Mouse (Mus musculus): ENCODE data around the gene Rngtt. TPM values are rescaled to one million over a fixed set of nuclear protein-coding genes. Genes with fewer than 3 reads are reported as not detected.

Gene Rngtt
- polyA plus RNA-seq, 1 experiment: 3.4 TPM

DNA sequence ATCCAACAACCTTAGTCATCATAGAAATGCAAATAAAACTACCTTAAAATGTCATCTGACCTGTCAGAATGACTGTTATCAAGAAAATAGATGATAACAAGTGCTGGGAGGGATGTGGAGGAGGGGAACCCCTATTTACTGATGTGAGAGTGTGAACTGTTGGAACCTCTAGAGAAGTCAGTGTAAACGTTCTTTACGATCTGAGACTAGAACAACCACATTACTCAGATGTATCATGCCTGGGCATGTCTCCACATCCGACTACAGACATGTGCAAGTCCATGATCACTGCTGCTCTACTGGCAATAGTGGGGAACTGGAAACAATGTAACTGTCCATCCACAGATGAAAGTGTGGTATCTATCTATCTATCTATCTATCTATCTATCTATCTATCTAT, 36.7 kb upstream of the Rngtt start:
- no peak overlapping the region for H3K4me3 ChIP-seq (ENCODE audit: insufficient read depth, low read depth, low read length)
- TF ChIP-seq POLR2A (IDR thresholded peaks at IDR 0.05; ENCODE audit: low read depth, low read length): no peak
- no peak for TF ChIP-seq CTCF (conservative IDR thresholded peaks at IDR 0.05; ENCODE audit: insufficient read depth, insufficient read length, low read depth, low read length)
- no peaks in the 10 kb centered on the region for H3K4me1 ChIP-seq (ENCODE audit: control insufficient read depth, insufficient read depth, low read length)
- H3K27ac ChIP-seq (ENCODE audit: insufficient read depth, low read depth, low read length): no peak overlapping the region
- no peak for DNase-seq
- no peaks in the 10 kb centered on the region for H3K36me3 ChIP-seq (ENCODE audit: control insufficient read depth, insufficient read depth, low read length)
- WGBS: 66% methylated on average over 3 of the region's 3 CpGs
- no peaks in the 10 kb centered on the region for H3K27me3 ChIP-seq (replicated peaks; ENCODE audit: control insufficient read depth, insufficient read depth, low read length)

DNA sequence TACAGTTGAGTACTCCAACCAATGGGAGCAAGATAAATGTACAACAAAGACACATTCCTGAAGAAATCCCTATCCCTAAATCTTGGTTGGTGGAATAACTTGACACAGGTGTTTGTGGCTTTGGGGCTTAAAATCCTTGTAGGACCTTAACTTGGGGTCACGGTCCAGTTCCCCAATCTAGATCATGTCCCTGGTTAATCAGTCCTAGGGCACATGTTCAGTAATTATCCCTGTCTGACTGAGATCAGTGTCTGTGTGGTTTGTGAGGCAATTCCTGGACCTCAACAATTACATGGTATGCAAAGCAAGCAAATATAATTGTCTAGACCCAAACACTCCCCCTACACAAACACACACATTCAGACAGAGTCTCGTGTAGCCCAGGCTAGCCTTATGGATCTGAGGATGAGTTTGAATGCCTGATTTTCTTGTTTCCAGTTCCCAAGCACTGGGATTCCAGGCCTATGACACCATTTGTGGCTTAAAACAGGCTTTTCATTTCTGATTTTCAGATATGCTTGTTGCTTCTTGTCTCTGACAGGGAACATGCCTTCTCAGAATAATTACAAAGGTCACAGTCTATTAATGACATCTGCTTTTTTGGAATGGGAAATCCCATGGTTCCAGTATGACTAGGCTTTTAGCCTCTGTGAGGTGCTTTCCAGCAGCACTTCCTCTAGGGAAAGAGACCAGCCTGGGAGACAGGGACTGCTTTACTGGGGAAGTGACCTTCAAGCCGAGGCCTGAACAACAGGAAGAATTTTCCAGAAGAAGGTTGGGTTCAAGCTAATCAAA, 28.0 kb upstream of the Rngtt start:
- DNase-seq: peak; percentile 72
- Histone ChIP-seq H3K27me3 (replicated peaks; ENCODE audit: control insufficient read depth, insufficient read depth, low read length) (no peaks in the 10 kb centered on the region), H3K36me3 (ENCODE audit: control insufficient read depth, insufficient read depth, low read length) (no peaks in the 10 kb centered on the region), H3K4me1 (ENCODE audit: control insufficient read depth, insufficient read depth, low read length) (peaks cover 5% of the 10 kb centered on the region), H3K4me3 (ENCODE audit: insufficient read depth, low read depth, low read length) (no peak overlapping the region), H3K27ac (ENCODE audit: insufficient read depth, low read depth, low read length) (peak overlapping the region; percentile 41; the same call in 1 of the 2 replicates)
- no peak for TF ChIP-seq CTCF (conservative IDR thresholded peaks at IDR 0.05; ENCODE audit: insufficient read depth, insufficient read length, low read depth, low read length)
- no peak for TF ChIP-seq POLR2A (IDR thresholded peaks at IDR 0.05; ENCODE audit: low read depth, low read length)
- WGBS: 39% methylated on average over 3 of the region's 3 CpGs

DNA sequence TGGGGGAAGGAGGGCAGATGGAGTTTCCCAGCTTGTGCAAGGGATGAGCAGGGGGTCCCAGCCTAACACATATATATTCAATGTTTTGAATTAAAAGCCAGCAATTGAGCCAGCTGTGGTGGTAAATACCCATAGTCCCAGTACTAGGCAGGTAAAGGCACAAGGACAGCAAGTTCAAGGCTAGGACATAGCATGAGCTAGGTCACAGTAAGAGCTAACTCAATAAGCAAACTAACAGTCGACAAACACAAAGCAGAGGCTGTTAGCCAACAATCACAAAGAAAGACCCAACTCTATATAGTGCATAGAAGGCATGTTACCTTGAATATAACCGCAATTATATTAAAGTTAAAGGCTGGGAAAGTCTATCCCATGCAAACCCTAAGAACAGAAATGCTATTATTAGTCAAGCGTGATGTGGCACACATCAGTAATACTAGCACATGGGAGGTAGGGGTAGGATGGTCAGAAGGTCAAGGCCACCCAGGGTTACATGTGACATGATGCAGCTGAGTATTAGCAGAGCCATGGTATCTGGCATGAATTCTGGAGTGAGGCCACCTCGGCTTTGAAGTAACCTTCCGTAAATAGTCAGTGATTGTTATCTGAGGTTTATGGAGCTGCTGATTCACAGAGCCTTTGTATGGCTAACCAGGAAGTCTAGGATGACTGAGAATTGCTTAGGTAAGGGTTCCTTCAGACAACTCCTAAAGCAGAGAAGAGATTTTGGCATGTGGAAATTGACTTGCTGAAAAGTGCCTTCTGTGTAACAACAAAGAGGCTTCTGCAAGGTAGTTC, 25.8 kb upstream of the Rngtt start:
- H3K27me3 ChIP-seq (replicated peaks; ENCODE audit: control insufficient read depth, insufficient read depth, low read length): no peaks in the 10 kb centered on the region
- H3K4me1 ChIP-seq (ENCODE audit: control insufficient read depth, insufficient read depth, low read length): peaks cover 5% of the 10 kb centered on the region
- no peak overlapping the region for H3K4me3 ChIP-seq (ENCODE audit: insufficient read depth, low read depth, low read length)
- no peak for TF ChIP-seq CTCF (conservative IDR thresholded peaks at IDR 0.05; ENCODE audit: insufficient read depth, insufficient read length, low read depth, low read length)
- no peak for TF ChIP-seq POLR2A (IDR thresholded peaks at IDR 0.05; ENCODE audit: low read depth, low read length)
- H3K36me3 ChIP-seq (ENCODE audit: control insufficient read depth, insufficient read depth, low read length): no peaks in the 10 kb centered on the region
- 72% methylated on average over 5 of the region's 5 CpGs for WGBS
- DNase-seq: no peak
- H3K27ac ChIP-seq (ENCODE audit: insufficient read depth, low read depth, low read length): no peak overlapping the region

DNA sequence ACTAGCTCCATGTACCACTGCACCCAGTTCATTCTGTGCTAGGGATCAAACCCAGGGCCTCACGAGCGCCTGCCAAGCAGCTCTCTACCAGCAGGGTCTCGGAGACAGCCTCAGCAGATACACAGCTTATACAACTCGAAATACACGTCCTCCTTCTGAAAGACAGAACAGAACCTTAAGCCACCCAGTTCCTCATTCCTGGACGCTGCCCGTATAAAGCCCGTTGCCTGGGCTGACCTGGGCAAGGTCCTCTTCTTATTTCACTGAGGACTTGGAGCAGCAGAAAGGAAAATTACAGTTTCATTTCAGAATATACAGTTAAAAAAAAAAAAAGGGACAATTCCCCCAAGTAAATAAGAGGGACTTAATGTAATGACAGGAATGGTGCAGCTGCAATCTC, 24.7 kb upstream of the Rngtt start:
- 64% methylated on average over 8 of the region's 8 CpGs for WGBS
- Histone ChIP-seq H3K4me1 (ENCODE audit: control insufficient read depth, insufficient read depth, low read length) (peaks cover 5% of the 10 kb centered on the region), H3K27me3 (replicated peaks; ENCODE audit: control insufficient read depth, insufficient read depth, low read length) (no peaks in the 10 kb centered on the region), H3K36me3 (ENCODE audit: control insufficient read depth, insufficient read depth, low read length) (no peaks in the 10 kb centered on the region), H3K4me3 (ENCODE audit: insufficient read depth, low read depth, low read length) (no peak overlapping the region), H3K27ac (ENCODE audit: insufficient read depth, low read depth, low read length) (no peak overlapping the region)
- TF ChIP-seq POLR2A (IDR thresholded peaks at IDR 0.05; ENCODE audit: low read depth, low read length) (no peak), CTCF (conservative IDR thresholded peaks at IDR 0.05; ENCODE audit: insufficient read depth, insufficient read length, low read depth, low read length) (no peak)
- peak; percentile 62 for DNase-seq

DNA sequence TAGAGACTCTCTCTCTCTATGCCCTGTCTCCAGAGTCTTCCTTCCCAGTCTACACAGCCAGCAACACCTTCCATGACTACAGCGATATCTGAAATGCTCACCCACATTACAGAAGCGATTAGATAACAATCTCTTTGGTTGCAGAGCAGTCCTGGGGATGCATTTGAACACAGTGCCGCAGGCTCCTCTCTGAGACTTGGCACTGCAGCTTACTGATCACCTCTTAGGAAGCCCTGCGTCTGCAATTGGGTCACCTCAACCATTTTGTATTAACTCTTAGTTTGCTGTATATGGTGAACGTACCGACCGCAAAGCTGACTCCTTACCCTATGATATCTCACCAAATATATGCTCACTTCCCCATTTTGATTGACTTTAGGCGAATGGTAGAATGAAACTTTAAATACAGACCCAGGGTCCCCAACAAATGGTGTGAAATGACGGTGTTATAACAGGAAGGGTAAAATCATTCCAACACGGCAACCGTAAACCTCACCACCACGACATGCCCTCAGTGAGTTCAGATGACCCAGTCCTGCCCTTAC, 20.9 kb upstream of the Rngtt start:
- Histone ChIP-seq H3K4me3 (ENCODE audit: insufficient read depth, low read depth, low read length) (peak overlapping the region; percentile 45; the same call in 1 of the 2 replicates), H3K36me3 (ENCODE audit: control insufficient read depth, insufficient read depth, low read length) (no peaks in the 10 kb centered on the region), H3K4me1 (ENCODE audit: control insufficient read depth, insufficient read depth, low read length) (no peaks in the 10 kb centered on the region; the same call in 1 of the 2 replicates), H3K27me3 (replicated peaks; ENCODE audit: control insufficient read depth, insufficient read depth, low read length) (no peaks in the 10 kb centered on the region), H3K27ac (ENCODE audit: insufficient read depth, low read depth, low read length) (no peak overlapping the region)
- WGBS: 78% methylated on average over 12 of the region's 12 CpGs
- TF ChIP-seq POLR2A (IDR thresholded peaks at IDR 0.05; ENCODE audit: low read depth, low read length): no peak
- no peak for TF ChIP-seq CTCF (conservative IDR thresholded peaks at IDR 0.05; ENCODE audit: insufficient read depth, insufficient read length, low read depth, low read length)
- DNase-seq: no peak

DNA sequence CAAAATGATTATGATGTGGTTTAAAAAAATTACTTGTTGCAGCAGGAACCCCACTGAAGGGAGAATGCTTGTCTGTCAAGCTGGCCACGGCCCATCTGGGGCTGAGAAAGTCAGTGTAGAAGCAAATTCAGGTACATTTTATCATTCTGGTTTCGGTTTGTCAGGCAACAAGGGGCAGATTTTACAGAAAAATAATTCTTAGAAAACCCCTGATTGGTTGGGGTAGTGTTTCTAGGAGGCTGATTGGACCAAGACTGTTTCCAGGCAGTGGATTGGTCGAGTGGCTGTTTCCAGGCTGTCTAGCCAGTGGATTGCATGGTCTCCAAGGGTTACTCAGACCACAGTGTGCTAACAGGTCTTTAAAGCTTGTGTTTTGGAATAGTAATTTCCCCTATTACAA, 20.1 kb upstream of the Rngtt start, which contains the start of gene Pnrc1:
Gene Pnrc1 (minus strand): TSS at position 162 of the 400 bp plus-strand sequence.
- H3K36me3 ChIP-seq (ENCODE audit: control insufficient read depth, insufficient read depth, low read length): no peaks in the 10 kb centered on the region
- H3K27ac ChIP-seq (ENCODE audit: insufficient read depth, low read depth, low read length): no peak within 1 kb of the TSS
- no peaks in the 10 kb centered on the region for H3K27me3 ChIP-seq (replicated peaks; ENCODE audit: control insufficient read depth, insufficient read depth, low read length)
- 59% methylated on average over 3 of the region's 3 CpGs for WGBS
- H3K4me3 ChIP-seq (ENCODE audit: insufficient read depth, low read depth, low read length): peak within 1 kb of the TSS; percentile 45; the same call in 1 of the 2 replicates
- peak; percentile 58 for DNase-seq
- no peak for TF ChIP-seq CTCF (conservative IDR thresholded peaks at IDR 0.05; ENCODE audit: insufficient read depth, insufficient read length, low read depth, low read length)
- no peaks in the 10 kb centered on the region; the same call in 1 of the 2 replicates for H3K4me1 ChIP-seq (ENCODE audit: control insufficient read depth, insufficient read depth, low read length)

DNA sequence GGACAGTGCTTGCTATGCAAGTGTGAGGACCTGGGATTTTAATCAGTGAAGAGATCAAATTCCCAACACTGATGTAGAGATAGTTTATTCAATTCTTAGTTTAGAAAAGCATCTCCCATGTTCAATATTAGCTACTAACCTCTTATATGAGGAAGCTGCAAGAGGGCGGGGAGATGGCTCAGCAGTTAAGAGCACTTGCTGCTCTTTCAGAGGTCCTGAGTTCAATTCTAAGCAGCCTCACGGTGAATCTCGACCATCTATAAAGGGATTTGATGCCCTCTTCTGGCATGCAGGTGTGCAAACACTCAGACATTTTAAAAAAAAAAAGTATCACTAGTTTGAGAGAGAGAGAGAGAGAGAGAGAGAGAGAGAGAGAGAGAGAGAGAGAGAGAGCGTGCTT, 19.2 kb upstream of the Rngtt start:
- peak; percentile 28 for DNase-seq
- no peaks in the 10 kb centered on the region for H3K27me3 ChIP-seq (replicated peaks; ENCODE audit: control insufficient read depth, insufficient read depth, low read length)
- 39% methylated on average over 4 of the region's 4 CpGs for WGBS

More for the DNA sequence above, 19.2 kb upstream of the Rngtt start:
- Histone ChIP-seq H3K36me3 (ENCODE audit: control insufficient read depth, insufficient read depth, low read length) (no peaks in the 10 kb centered on the region), H3K27ac (ENCODE audit: insufficient read depth, low read depth, low read length) (no peak overlapping the region), H3K4me1 (ENCODE audit: control insufficient read depth, insufficient read depth, low read length) (no peaks in the 10 kb centered on the region), H3K4me3 (ENCODE audit: insufficient read depth, low read depth, low read length) (no peak overlapping the region)
- TF ChIP-seq CTCF (conservative IDR thresholded peaks at IDR 0.05; ENCODE audit: insufficient read depth, insufficient read length, low read depth, low read length): peak; percentile 18; the same call in 1 of the 2 replicates
- no peak for TF ChIP-seq POLR2A (IDR thresholded peaks at IDR 0.05; ENCODE audit: low read depth, low read length)

All from kidney, adult 2 months (tissue).